Mouse (Mus musculus) megakaryocyte, embryonic 14.5 days (primary cell): ENCODE data around the gene Rnf166.

Experiments used
- FLI1 ChIP-seq: IDR thresholded peaks from 2 replicates; pipeline ENCODE4 v1.6.1; 2012; ENCODE audit warnings: low read length, inconsistent platforms, mixed read lengths
- GATA1 ChIP-seq: IDR thresholded peaks from 3 replicates; pipeline ENCODE4 v1.6.1; 2012; ENCODE audit warnings: mixed read lengths, low read length, inconsistent platforms, borderline replicate concordance

DNA sequence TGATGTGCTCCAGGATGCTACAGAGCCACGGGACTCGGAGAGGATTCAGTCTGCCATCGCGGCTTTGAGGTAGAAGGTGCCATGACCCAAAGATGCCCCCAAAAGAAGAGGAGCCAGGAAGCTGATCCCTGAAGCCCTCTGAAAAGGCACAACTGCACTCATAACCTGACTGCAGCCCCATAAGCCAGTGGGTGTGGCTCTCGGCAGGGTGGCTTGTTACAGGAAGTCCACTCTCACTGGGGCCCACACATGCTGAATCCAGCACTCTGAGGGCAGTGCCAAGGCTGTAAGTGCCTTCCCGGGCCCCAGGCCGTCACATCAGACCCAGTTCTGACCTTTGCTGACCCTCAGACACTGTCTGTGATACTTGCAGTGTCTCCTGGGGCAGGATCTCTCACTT, 36.5 kb upstream of the Rnf166 start:
- TF ChIP-seq GATA1 (no peak), FLI1 (no peak)
